Mouse (Mus musculus) neural tube, embryonic 12.5 days (tissue): ENCODE measurements around the gene Zmiz1. TPM values are rescaled to one million over a fixed set of nuclear protein-coding genes. Genes with fewer than 3 reads are reported as not detected.

Experiments
- ATAC-seq: fragments of 200-750 bp; cut with Nextera tagmentation; 2 replicates; pipeline ENCODE4 v1.8.0; 2017; ENCODE audit warnings: low read depth, mild to moderate bottlenecking, moderate TSS enrichment, moderate library complexity; ENCODE audit not compliant: low FRiP score
- H3K27ac ChIP-seq: fragments of 300-500 bp; sonication (generic); 2 replicates; pipeline ENCODE4 v1.5.1; 2016
- H3K27me3 ChIP-seq: fragments of 300-500 bp; sonication (generic); replicated peaks from 2 replicates; pipeline ENCODE4 v1.6.1; 2016; ENCODE audit warnings: mild to moderate bottlenecking
- H3K36me3 ChIP-seq: fragments of 300-500 bp; sonication (generic); 2 replicates; pipeline ENCODE4 v1.6.1; 2016; ENCODE audit warnings: mild to moderate bottlenecking
- H3K4me1 ChIP-seq: fragments of 300-500 bp; sonication (generic); 2 replicates; pipeline ENCODE4 v1.6.1; 2016
- H3K4me2 ChIP-seq: fragments of 300-500 bp; sonication (generic); replicated peaks from 2 replicates; pipeline ENCODE4 v1.6.1; 2016; ENCODE audit warnings: mild to moderate bottlenecking
- H3K4me3 ChIP-seq: fragments of 300-500 bp; sonication (generic); 2 replicates; pipeline ENCODE4 v1.5.1; 2016
- H3K9ac ChIP-seq: fragments of 300-500 bp; sonication (generic); 2 replicates; pipeline ENCODE4 v1.6.1; 2016; ENCODE audit warnings: mild to moderate bottlenecking
- H3K9me3 ChIP-seq: fragments of 300-500 bp; sonication (generic); 2 replicates; pipeline ENCODE4 v1.6.1; 2016; ENCODE audit warnings: mild to moderate bottlenecking
- WGBS: fragments of 180-500 bp; shearing (Covaris S2); methylation state at CpG from one replicate; pipeline ENCODE4 v1.1.7; 2016; 5-methylcytosine and 5-hydroxymethylcytosine counted together
- polyA plus RNA-seq: library from polyadenylated mRNA; unstranded; fragments of >200 nt; fragmentation: Nextera tagmentation; extraction: Ambion mirVana; gene quantifications from 2 replicates; pipeline ENCODE4 v1.2.1, GENCODE M21; 2016

Gene Zmiz1
- polyA plus RNA-seq, 1 experiment from 2014 or later = 63.4 TPM

- WGBS = 91% methylated on average over 5 of the region's 5 CpGs
- no peak overlapping the region for H3K4me3 ChIP-seq
- ATAC-seq = no peak
- no peak overlapping the region for H3K4me2 ChIP-seq
- H3K9me3 ChIP-seq = no peaks in the 10 kb centered on the region
- H3K9ac ChIP-seq = no peak overlapping the region
- H3K27ac ChIP-seq = no peak overlapping the region
- H3K4me1 ChIP-seq = peaks cover 46% of the 10 kb centered on the region
- peaks cover 42% of the 10 kb centered on the region for H3K36me3 ChIP-seq
- H3K27me3 ChIP-seq = no peaks in the 10 kb centered on the region
These were observed 169.6 kb downstream of the Zmiz1 start for GRCm38 (mm10) chr14:25628448-25629099.

DNA sequence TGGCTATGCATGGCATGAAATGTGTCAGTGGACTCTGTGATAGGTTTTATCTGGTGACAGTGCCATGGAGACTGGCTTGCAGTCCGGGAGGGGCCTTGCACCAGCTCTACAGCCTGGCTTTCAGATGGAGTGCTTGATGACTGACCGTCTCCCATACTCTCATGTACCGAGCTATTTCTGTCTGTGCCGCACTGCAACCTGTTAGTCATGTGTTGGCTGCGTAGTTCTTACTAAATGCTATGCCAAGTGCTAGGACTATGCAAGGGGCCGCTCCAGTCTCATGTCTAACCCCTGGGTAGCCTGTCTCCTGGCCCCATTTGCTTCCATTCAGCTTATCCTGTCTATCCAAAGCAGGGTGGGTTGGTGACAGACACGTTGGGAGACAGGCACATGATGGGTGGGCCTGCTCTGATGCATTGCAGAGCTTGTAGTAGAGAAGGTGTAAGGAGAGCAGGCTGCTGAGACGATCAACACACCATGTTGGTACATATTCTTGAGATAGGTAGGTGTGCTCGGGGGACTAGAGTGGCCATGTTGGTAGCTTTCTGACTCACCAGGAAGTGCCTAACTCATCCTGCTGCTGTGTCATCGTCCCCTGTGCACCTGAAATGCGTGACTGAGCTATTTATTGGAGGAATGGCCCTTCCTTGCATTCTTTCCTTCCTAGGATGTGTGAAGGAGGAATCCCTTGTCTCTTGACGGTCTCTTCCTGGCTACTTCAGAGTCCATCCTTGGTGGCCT lies 171.1 kb downstream of the Zmiz1 start:
- no peak overlapping the region for H3K4me2 ChIP-seq
- no peak overlapping the region for H3K9ac ChIP-seq
- no peaks in the 10 kb centered on the region for H3K9me3 ChIP-seq
- H3K4me3 ChIP-seq = no peak overlapping the region
- no peak for ATAC-seq
- H3K36me3 ChIP-seq = peaks cover 34% of the 10 kb centered on the region
- no peaks in the 10 kb centered on the region for H3K27me3 ChIP-seq
- WGBS = 90% methylated on average over 12 of the region's 12 CpGs
- peaks cover 45% of the 10 kb centered on the region for H3K4me1 ChIP-seq
- H3K27ac ChIP-seq = no peak overlapping the region; the same call in 1 of the 2 replicates

GRCm38 (mm10) chr14:25630647-25631409 lies 171.8 kb downstream of the Zmiz1 start:
- Histone ChIP-seq H3K27me3 (no peaks in the 10 kb centered on the region), H3K36me3 (peaks cover 32% of the 10 kb centered on the region), H3K9me3 (no peaks in the 10 kb centered on the region), H3K4me3 (no peak overlapping the region), H3K4me2 (no peak overlapping the region), H3K4me1 (peaks cover 53% of the 10 kb centered on the region), H3K9ac (no peak overlapping the region), H3K27ac (no peak overlapping the region; the same call in 1 of the 2 replicates)
- 93% methylated on average over 7 of the region's 7 CpGs for WGBS
- no peak for ATAC-seq

DNA sequence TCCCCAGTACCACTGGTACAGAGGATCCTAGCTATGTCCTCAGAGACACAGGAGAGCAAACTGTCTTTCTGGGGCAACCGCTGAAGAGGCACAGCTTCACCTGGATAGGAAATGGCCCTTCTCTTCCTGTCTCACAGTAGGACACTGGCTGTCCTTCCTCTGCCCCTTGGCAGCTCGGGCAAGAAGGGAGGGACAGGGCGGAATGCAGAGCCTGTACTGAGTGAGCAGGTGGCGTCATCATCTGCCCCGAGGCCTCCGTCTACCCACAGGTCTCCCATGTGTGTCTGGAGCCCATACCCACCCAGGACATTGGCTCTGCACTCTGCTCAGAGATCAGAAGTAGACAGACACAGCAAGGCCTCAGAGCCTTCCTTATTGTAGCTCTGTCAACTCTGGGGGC lies 172.5 kb downstream of the Zmiz1 start:
- H3K9ac ChIP-seq = no peak overlapping the region
- 89% methylated on average over 6 of the region's 6 CpGs for WGBS
- H3K4me3 ChIP-seq = no peak overlapping the region
- H3K9me3 ChIP-seq = no peaks in the 10 kb centered on the region
- H3K4me2 ChIP-seq = no peak overlapping the region
- H3K4me1 ChIP-seq = peaks cover 55% of the 10 kb centered on the region
- H3K27ac ChIP-seq = no peak overlapping the region
- no peak for ATAC-seq
- peaks cover 33% of the 10 kb centered on the region for H3K36me3 ChIP-seq
- H3K27me3 ChIP-seq = no peaks in the 10 kb centered on the region

GRCm38 (mm10) chr14:25633539-25634300 lies 174.7 kb downstream of the Zmiz1 start:
- H3K9ac ChIP-seq = 0 out of 2 replicates have a peak overlapping the region, but pooled peaks have one; percentile 27
- H3K4me1 ChIP-seq = peaks cover 61% of the 10 kb centered on the region
- H3K27me3 ChIP-seq = no peaks in the 10 kb centered on the region
- H3K9me3 ChIP-seq = no peaks in the 10 kb centered on the region
- H3K4me2 ChIP-seq = no peak overlapping the region
- H3K36me3 ChIP-seq = peaks cover 45% of the 10 kb centered on the region
- 76% methylated on average over 14 of the region's 14 CpGs for WGBS
- no peak overlapping the region for H3K4me3 ChIP-seq
- peak overlapping the region; percentile 12; the same call in 1 of the 2 replicates for H3K27ac ChIP-seq
- no peak for ATAC-seq

GRCm38 (mm10) chr14:25634328-25634727 lies 175.3 kb downstream of the Zmiz1 start:
- Histone ChIP-seq H3K9me3 (no peaks in the 10 kb centered on the region), H3K36me3 (peaks cover 49% of the 10 kb centered on the region), H3K27me3 (no peaks in the 10 kb centered on the region), H3K27ac (0 out of 2 replicates have a peak overlapping the region, but pooled peaks have one; percentile 12), H3K4me1 (peaks cover 63% of the 10 kb centered on the region), H3K4me2 (no peak overlapping the region), H3K4me3 (no peak overlapping the region), H3K9ac (0 out of 2 replicates have a peak overlapping the region, but pooled peaks have one; percentile 27)
- ATAC-seq = no peak
- WGBS = 80% methylated on average over 9 of the region's 9 CpGs

- peak overlapping the region; percentile 20; the same call in 1 of the 2 replicates for H3K27ac ChIP-seq
- WGBS = 59% methylated on average over 12 of the region's 12 CpGs
- H3K36me3 ChIP-seq = peaks cover 57% of the 10 kb centered on the region
- no peaks in the 10 kb centered on the region for H3K27me3 ChIP-seq
- no peak overlapping the region for H3K4me2 ChIP-seq
- H3K4me3 ChIP-seq = no peak overlapping the region
- no peak overlapping the region for H3K9ac ChIP-seq
- H3K4me1 ChIP-seq = peaks cover 63% of the 10 kb centered on the region
- no peaks in the 10 kb centered on the region for H3K9me3 ChIP-seq
- no peak for ATAC-seq
These were observed 176.8 kb downstream of the Zmiz1 start for GRCm38 (mm10) chr14:25635746-25636145.

DNA sequence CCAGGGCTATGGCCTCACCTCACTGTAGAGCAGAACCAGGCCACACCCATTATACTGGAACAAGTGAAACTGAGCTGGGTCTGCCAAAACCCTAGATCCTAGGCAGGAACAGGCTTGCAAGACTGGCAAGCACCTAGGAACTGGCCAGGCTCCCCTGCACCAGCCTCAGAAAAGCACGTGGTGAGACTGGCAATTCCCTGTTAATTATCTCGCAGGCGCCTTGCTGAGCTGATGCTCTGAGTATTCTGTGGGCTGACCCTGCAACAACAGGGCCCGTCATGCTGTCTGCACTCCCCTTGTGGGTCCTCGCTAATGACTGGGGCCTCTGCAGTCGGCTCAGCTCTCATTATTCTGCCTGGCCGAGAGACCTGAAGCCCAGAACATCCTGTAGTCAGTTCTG lies 177.3 kb downstream of the Zmiz1 start:
- H3K4me2 ChIP-seq = no peak overlapping the region
- 27% methylated on average over 7 of the region's 7 CpGs for WGBS
- H3K36me3 ChIP-seq = peaks cover 59% of the 10 kb centered on the region
- ATAC-seq = no peak; the same call in 1 of the 2 replicates
- no peak overlapping the region for H3K4me3 ChIP-seq
- H3K27ac ChIP-seq = peak overlapping the region; percentile 20; the same call in 1 of the 2 replicates
- no peaks in the 10 kb centered on the region for H3K27me3 ChIP-seq
- H3K9ac ChIP-seq = no peak overlapping the region
- H3K9me3 ChIP-seq = no peaks in the 10 kb centered on the region
- H3K4me1 ChIP-seq = peaks cover 64% of the 10 kb centered on the region

DNA sequence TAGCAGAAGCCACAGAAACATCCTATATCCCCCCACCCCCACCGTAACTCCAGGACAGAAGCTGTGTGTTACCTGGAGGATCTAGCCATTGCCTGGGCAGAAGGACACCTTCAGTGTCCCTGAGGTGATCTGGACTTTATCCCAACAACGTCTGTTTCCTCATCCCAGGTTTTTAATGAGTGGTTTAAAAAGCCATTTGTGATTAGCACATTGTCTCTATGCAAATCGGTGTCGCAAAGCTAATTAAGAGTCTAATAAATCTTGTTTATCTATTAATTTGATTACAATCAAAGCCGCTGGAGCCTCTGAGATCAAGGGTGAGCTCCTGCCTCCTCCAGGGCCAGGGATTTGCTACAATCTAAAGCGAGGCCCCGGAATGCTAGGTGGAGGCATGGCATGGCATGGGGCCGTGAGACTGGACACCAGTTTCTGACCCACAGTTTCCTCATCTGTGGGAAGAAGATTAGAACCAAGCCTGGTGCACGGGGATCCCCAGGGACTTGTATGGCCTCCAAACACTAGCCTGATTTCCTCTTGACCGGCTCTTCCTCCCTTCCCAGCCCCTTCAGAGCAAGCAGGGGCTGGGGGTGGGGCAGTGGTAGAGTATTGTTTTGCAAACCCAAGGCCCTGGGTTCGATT lies 180.3 kb downstream of the Zmiz1 start:
- Histone ChIP-seq H3K27me3 (no peaks in the 10 kb centered on the region), H3K4me1 (peaks cover 49% of the 10 kb centered on the region), H3K9ac (no peak overlapping the region), H3K9me3 (no peaks in the 10 kb centered on the region), H3K4me2 (no peak overlapping the region), H3K36me3 (peaks cover 75% of the 10 kb centered on the region), H3K27ac (no peak overlapping the region), H3K4me3 (no peak overlapping the region)
- whole genome bisulfite sequencing = 73% methylated on average over 11 of the region's 11 CpGs
- no peak for ATAC-seq

GRCm38 (mm10) chr14:25639979-25640378 lies 181.0 kb downstream of the Zmiz1 start:
- no peaks in the 10 kb centered on the region for H3K9me3 ChIP-seq
- peaks cover 81% of the 10 kb centered on the region for H3K36me3 ChIP-seq
- no peaks in the 10 kb centered on the region for H3K27me3 ChIP-seq
- WGBS = 89% methylated on average over 3 of the region's 3 CpGs
- no peak overlapping the region for H3K27ac ChIP-seq
- no peak overlapping the region for H3K9ac ChIP-seq
- ATAC-seq = no peak
- no peak overlapping the region for H3K4me2 ChIP-seq
- peaks cover 44% of the 10 kb centered on the region for H3K4me1 ChIP-seq
- H3K4me3 ChIP-seq = no peak overlapping the region

DNA sequence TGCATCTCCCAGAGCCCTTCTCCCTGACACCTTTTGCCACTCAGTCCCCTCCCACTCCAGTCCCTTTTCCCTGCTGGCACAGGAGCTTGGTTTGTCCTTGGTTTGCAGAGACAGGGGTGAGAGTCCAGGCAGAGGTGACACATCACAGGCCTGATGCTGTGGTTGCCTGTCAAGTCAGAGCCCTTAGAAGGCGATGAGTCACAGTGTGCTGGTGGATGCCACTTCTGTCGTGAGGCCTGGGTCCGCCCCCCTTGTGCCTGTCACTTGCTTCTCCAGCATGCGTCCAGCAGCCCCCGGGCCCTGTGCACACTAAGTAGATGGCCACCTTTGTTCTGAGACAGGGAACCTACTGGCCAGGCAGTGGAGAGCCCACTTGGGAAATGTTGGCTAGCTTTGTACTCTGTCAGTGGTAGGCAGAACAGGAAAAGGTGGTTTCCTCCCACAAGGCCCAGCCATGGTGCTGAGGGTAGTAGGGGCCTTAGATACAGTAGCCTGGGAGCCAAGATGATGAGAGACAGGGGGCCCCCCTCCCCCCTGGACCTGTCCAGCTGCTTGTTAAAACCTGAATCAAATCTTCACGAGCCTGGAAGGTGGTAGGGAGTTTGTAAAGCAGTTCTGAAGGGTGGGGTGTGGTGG lies 181.6 kb downstream of the Zmiz1 start:
- Histone ChIP-seq H3K4me2 (no peak overlapping the region), H3K27ac (no peak overlapping the region), H3K4me1 (peaks cover 39% of the 10 kb centered on the region), H3K9ac (no peak overlapping the region), H3K36me3 (peaks cover 86% of the 10 kb centered on the region), H3K9me3 (no peaks in the 10 kb centered on the region), H3K27me3 (no peaks in the 10 kb centered on the region), H3K4me3 (no peak overlapping the region)
- no peak for ATAC-seq
- WGBS = 67% methylated on average over 6 of the region's 6 CpGs
